Mouse (Mus musculus): Measurements from ENCODE around the gene Nmnat3. TPM values are rescaled to one million over a fixed set of nuclear protein-coding genes. Genes with fewer than 3 reads are reported as not detected.

Nmnat3 gene
- polyA plus RNA-seq, 2 experiments, result 19.1 to 26.8 TPM

DNA sequence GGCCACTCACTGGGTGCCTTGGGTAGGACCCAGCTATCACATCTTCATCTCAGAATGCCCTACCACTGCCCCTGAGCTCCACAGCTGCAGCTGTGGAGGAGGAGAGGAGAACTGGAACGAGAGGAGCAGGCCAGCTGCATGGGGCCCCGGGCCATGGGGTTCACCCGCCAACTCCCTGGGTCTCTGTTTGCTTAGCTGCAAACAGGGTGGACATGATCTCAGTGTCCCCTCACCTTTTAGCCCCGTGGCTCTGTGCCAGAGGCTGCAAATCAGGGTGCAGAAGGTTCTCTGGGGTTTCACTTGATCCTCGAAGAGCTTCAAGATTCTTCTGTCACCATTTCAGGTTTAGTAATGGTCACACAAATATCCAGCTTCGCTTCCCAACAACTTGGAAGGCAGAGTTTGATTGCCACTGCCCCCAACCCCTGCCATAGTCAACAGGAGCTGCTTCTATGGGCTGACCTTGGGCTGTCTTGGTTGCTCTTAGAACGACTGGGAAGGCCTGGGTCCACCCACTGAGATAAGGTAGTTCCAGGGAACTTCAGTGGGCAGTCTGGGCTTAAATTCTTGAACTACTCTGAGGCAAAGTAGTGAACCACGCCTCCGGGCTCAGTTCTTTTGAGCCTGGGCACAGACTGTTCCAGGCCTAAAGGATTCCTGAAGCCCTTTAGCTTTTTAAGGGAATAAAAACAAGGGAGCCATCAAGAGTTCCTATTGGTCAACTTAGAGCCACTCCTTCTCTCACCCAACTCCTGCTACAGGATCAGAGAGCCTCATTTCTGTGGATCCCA lies 158.3 kb downstream of the Nmnat3 start:
- Histone ChIP-seq H3K27ac (no peak overlapping the region), H3K4me3 (ENCODE audit: insufficient read depth in 1 of 2, low read depth in 2 of 2, low read length in 2 of 2) (no peak overlapping the region), H3K27me3 (ENCODE audit: control insufficient read depth, insufficient read depth, low read length) (no peaks in the 10 kb centered on the region), H3K36me3 (replicated peaks; ENCODE audit: control insufficient read depth, insufficient read depth, low read depth) (no peaks in the 10 kb centered on the region), H3K4me1 (replicated peaks; ENCODE audit: control insufficient read depth in 2 of 2, insufficient read depth in 2 of 2, low read length in 1 of 2) (no peaks in the 10 kb centered on the region; a peak in 1 of 4 replicates), H3K4me2 (ENCODE audit: low read depth) (no peak overlapping the region), H3K9ac (replicated peaks) (no peak overlapping the region), H3K9me3 (ENCODE audit: control insufficient read depth, low read length) (no peaks in the 10 kb centered on the region)
- no peak for DNase-seq (ENCODE audit: low read depth in 3 of 3, low spot score in 3 of 3)
- 49% methylated on average over 9 of the region's 9 CpGs for WGBS (ENCODE audit: insufficient replicate concordance)
- no peak for ATAC-seq (ENCODE audit: insufficient read depth)
- TF ChIP-seq CTCF (IDR thresholded peaks at IDR 0.05; ENCODE audit: low read depth), result no peak
- no peak for TF ChIP-seq EP300 (IDR thresholded peaks at IDR 0.05; ENCODE audit: low read depth)

DNA sequence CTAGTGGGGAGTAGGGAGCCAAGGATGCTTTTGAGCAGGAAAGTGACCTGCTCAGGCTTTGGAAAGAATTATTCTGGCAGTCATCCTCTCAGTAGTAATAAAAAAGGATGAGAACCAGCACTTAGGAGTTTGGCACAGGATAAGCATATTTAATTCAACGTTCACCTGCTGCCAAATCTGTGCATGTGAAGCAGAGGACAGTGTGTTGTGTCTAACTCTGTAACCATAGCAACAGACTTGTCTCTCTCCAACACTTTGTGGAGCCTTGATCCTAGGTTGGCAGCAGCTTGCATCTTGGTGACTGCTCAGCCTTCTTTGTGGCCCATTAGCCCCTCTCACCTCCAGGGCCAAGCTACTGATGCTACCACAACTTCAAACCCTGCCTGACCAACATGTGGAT lies 163.7 kb downstream of the Nmnat3 start:
- no peak for TF ChIP-seq CTCF (IDR thresholded peaks at IDR 0.05; ENCODE audit: low read depth)
- TF ChIP-seq EP300 (IDR thresholded peaks at IDR 0.05; ENCODE audit: low read depth), result no peak
- H3K4me3 ChIP-seq (ENCODE audit: insufficient read depth in 1 of 2, low read depth in 2 of 2, low read length in 2 of 2), result no peak overlapping the region
- H3K9me3 ChIP-seq (ENCODE audit: control insufficient read depth, low read length), result no peaks in the 10 kb centered on the region
- H3K36me3 ChIP-seq (replicated peaks; ENCODE audit: control insufficient read depth, insufficient read depth, low read depth), result no peaks in the 10 kb centered on the region
- no peak for DNase-seq (ENCODE audit: low read depth in 3 of 3, low spot score in 3 of 3)
- WGBS (ENCODE audit: insufficient replicate concordance), result 67% methylated on average over 1 of the region's 1 CpGs
- H3K9ac ChIP-seq (replicated peaks), result no peak overlapping the region
- H3K27ac ChIP-seq, result no peak overlapping the region
- H3K27me3 ChIP-seq (ENCODE audit: control insufficient read depth, insufficient read depth, low read length), result no peaks in the 10 kb centered on the region
- no peaks in the 10 kb centered on the region for H3K4me1 ChIP-seq (replicated peaks; ENCODE audit: control insufficient read depth in 2 of 2, insufficient read depth in 2 of 2, low read length in 1 of 2)
- no peak for ATAC-seq (ENCODE audit: insufficient read depth)
- H3K4me2 ChIP-seq (ENCODE audit: low read depth), result no peak overlapping the region

DNA sequence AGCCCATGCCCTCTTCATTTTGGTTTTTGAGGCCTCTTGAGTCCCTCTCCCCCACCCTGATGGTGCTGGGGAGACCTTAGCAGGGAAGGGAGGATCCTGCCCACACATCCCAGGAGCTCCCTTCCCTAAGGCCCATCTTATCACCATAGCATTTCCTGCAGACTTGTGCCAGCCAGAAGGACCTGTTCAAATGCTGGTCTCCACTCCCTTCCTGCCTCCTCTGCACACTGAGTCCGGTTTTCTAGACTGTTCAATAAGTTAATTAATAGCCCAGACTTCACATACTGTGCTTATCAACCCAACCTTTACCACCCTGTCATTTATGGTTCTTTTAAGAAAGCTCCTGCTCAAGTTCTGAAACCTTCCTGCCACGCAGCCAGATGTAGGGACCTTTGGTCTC lies 179.5 kb downstream of the Nmnat3 start:
- Histone ChIP-seq H3K4me2 (ENCODE audit: low read depth) (no peak overlapping the region), H3K9ac (replicated peaks) (no peak overlapping the region), H3K4me1 (replicated peaks; ENCODE audit: control insufficient read depth in 2 of 2, insufficient read depth in 2 of 2, low read length in 1 of 2) (peaks cover 0 to 5% of the 10 kb centered on the region in 2 experiments; a peak in 2 of 4 replicates), H3K27ac (no peak overlapping the region), H3K27me3 (ENCODE audit: control insufficient read depth, insufficient read depth, low read length) (no peaks in the 10 kb centered on the region), H3K36me3 (replicated peaks; ENCODE audit: control insufficient read depth, insufficient read depth, low read depth) (no peaks in the 10 kb centered on the region), H3K9me3 (ENCODE audit: control insufficient read depth, low read length) (no peaks in the 10 kb centered on the region), H3K4me3 (ENCODE audit: insufficient read depth in 1 of 2, low read depth in 2 of 2, low read length in 2 of 2) (no peak overlapping the region)
- TF ChIP-seq CTCF (IDR thresholded peaks at IDR 0.05; ENCODE audit: low read depth), result no peak
- no peak for TF ChIP-seq EP300 (IDR thresholded peaks at IDR 0.05; ENCODE audit: low read depth)
- WGBS (ENCODE audit: insufficient replicate concordance), result 29% methylated on average over 2 of the region's 2 CpGs
- ATAC-seq (ENCODE audit: insufficient read depth) (no peak), DNase-seq (ENCODE audit: low read depth in 3 of 3, low spot score in 3 of 3) (no peak)

Other genes starting within 250 kb of the Nmnat3 start
- gene Rbp1, start 135.5 kb downstream of the Nmnat3 start, polyA plus RNA-seq (2012; rRNA removed), result 19.1 and 32.0 TPM in 2 replicates
- gene Rbp1, start 135.5 kb downstream of the Nmnat3 start, polyA plus RNA-seq (2014; fragmentation: Nextera tagmentation; extraction: Ambion mirVana), result 34.1 and 35.5 TPM in 2 replicates
- 3.3 and 7.4 TPM in 2 replicates for gene Rbp2, start 198.7 kb downstream of the Nmnat3 start, polyA plus RNA-seq (2012; rRNA removed)
- 3.8 and 5.1 TPM in 2 replicates for gene Rbp2, start 198.7 kb downstream of the Nmnat3 start, polyA plus RNA-seq (2014; fragmentation: Nextera tagmentation; extraction: Ambion mirVana)

Measured in liver, embryonic 14.5 days (tissue).